Mouse (Mus musculus): ENCODE results near the gene Tmem44. TPM values are rescaled to one million over a fixed set of nuclear protein-coding genes. Genes with fewer than 3 reads are reported as not detected.

The Tmem44 gene
- 0.29 TPM for polyA plus RNA-seq (2017; shearing (Covaris generic))

DNA sequence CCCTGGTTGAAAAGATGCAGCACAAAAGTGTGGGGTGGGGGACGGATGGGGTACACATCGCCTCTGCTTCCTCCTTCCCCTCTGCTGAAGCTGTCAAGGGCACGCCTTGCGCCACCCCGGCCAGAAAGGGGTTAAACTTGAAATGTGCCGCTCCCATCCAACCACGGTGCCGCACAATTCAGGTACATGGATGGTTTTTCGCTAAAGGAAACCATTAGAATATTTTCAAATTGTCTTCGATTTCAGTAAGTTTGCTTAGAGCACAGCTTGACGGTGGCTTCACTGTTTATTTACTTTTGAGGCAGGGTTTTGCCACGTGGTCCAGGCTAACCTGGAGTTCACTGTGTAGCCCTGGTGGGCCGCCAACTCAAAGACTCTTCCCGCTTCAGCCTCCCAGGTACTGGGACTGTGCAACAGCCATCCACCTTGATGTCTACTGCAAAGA, at the start of gene Tmem44:
Tmem44 (minus strand) TSS at position 95 of the 445 bp plus-strand sequence.

DNA sequence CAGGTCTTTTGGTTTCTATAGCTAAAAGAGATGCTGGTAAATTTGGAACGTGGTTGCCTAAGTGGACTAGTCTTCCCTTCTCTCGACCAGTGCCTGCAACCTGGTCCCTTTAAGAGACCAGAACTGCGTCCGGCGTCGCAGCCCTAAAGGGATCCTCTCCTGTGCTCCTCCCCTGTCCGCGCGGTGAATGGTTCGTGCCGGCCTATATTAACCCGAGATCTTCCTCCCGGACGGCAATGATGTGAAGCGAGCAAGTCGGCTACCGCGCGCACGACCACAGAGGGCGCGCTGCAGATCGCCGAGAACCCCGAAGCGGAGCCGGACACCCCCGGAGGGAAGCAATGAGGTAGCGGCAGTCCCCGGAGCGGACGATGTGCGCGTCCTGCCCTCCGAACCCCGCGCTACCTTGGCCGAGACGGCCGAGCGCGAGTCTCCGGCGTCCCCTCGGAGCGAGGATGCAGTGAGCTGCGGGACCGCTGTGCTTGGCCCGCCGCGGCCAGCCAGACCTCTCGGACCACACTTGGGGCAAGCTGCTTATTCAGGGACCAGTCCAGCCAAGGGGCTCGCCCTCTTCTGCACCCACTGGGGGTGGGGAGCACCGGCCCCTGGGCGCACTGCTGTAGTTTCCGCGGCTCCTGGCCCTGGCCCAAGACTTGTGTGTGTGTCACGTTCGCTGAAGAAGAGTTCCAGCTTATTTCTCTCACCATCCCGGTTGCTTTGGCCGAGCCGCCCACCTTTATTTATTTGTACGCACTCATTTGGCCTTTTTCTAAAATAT, 49.0 kb upstream of the Tmem44 start, which contains the start of gene Fam43a:
Fam43a (plus strand) TSS at position 233 of the 778 bp plus-strand sequence.

DNA sequence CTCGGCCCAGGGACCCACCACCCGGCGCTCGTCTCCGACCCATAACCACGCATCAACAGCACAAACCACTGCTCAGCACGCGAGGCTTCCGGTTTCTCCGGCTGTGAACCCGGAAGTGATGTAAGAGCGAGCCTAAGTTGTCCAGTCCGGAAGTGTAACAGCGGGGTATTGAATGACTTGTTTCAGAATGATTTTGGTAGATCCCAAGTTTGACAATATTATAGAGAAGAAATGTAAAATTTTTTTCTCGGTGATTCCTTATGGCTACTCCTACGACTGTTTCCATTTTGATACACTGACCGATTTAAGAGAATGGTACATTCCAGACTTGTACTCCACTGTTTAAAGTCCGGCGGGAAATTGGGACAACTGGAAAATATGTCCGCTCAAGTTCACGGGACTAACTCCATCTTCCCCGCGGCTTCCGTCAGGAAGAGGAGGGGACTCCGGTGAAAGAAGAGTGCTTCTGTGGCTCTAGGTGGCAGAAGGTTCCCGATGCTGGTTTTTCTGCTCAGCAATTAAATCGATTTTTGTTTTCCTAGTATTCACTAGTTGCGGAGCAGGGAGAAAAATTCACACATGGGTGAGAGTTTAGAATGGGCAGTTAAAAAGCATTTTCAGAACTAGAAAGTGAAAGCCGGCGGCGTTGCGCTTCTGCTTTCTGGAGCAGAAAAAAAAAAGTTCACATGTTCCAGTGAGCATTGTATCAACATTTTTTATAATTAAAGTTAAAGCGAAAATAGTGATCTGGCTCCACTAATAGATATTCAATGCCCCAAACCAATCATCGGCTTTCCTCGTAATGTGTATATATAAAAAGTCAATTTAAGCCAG, 37.1 kb upstream of the Tmem44 start, which contains the start of gene Lsg1:
Lsg1 (minus strand) TSS at position 99 of the 834 bp plus-strand sequence.

Other genes with a start within 250 kb of the Tmem44 start
- gene Gp5, start 240.1 kb downstream of the Tmem44 start, polyA plus RNA-seq (2017; shearing (Covaris generic)): not detected
- 6.0 TPM for gene Atp13a3, start 144.9 kb downstream of the Tmem44 start, polyA plus RNA-seq (2017; shearing (Covaris generic))
- 91.0 TPM for gene Lsg1, start 36.8 kb upstream of the Tmem44 start, polyA plus RNA-seq (2017; shearing (Covaris generic))
- 2.8 TPM for gene Fam43a, start 48.9 kb upstream of the Tmem44 start, polyA plus RNA-seq (2017; shearing (Covaris generic))

Measured in CD4-positive, CD25-positive, alpha-beta regulatory T cell, adult 9 weeks (primary cell).